16 mouse cellular contexts compared by ENCODE assay signal in genomic region chr14:73217062-73217461, GRCm38 (mm10). TPM values are rescaled to one million over a fixed set of nuclear protein-coding genes. Genes with fewer than 3 reads are reported as not detected.
DNase-seq lines count a peak whose midpoint lies in the region; TF ChIP-seq lines count a peak whose summit lies in the region.
"Had no signal": no experiment of that assay in that cellular context is flagged by ENCODE, and none has a peak within 500 bp of the region (broad histone marks: within the 10 kb centered on the region; RNA-seq: fewer than 3 reads in every experiment).

No protein-coding gene starts in this region.

- no peak overlapping the region for H3K4me3 ChIP-seq in gastrocnemius, adult 2 months
- H3K4me3 ChIP-seq in layer of hippocampus, adult 2 months = no peak overlapping the region
- H3K4me3 ChIP-seq: embryonic facial prominence, embryonic 10.5 days; limb, embryonic 12.5 days; megakaryocyte, embryonic 14.5 days; myocyte had no signal

- peak; percentile 6 for DNase-seq in adrenal gland, adult 2 months
- no peak for DNase-seq in adrenal gland, adult 18-20 months (ENCODE audit: low spot score in 2 of 2)
- DNase-seq in gastrocnemius, adult 2 months = no peak
- DNase-seq in gastrocnemius, postnatal 14 days = no peak
- no peak for DNase-seq in layer of hippocampus, adult 2 months (ENCODE audit: low spot score in 2 of 2)
- DNase-seq in layer of hippocampus, adult 9-11 months = no peak
- peak; percentile 20 for DNase-seq in cerebellum, adult 8-10 months
- no peak for DNase-seq in left cerebral cortex, postnatal 36 days (ENCODE audit: low spot score in 2 of 2)
- DNase-seq: kidney, adult 18-20 months; kidney, postnatal 36 days; layer of hippocampus, postnatal 36 days had no signal

- peak overlapping the region; percentile 46; the same call in 1 of the 2 replicates for H3K27ac ChIP-seq in gastrocnemius, adult 2 months
- H3K27ac ChIP-seq in layer of hippocampus, adult 2 months = peak overlapping the region; percentile 68
- H3K27ac ChIP-seq: embryonic facial prominence, embryonic 10.5 days; hindbrain, embryonic 14.5 days; limb, embryonic 12.5 days had no signal

- no peak for TF ChIP-seq CTCF in gastrocnemius, adult 2 months (IDR thresholded peaks at IDR 0.05)
- no peak for TF ChIP-seq CTCF in layer of hippocampus, adult 2 months (conservative IDR thresholded peaks at IDR 0.05)

- intact Hi-C loops in gastrocnemius, adult 2 months (cut with DNase I) = no loop called here
- intact Hi-C loops in gastrocnemius, postnatal 14 days (cut with DNase I; ENCODE audit: low total_unique reads) = no loop called here
- intact Hi-C loops in left cerebral cortex, postnatal 36 days (cut with DNase I) = no loop called here

RNA-seq across cellular contexts. Expression of gene Lpar6, which starts 20.6 kb away (rescaled TPM):
- total RNA-seq in adrenal gland, adult 2 months (2021) = 1 to 10 TPM; 3.5 to 6.7 TPM
- polyA plus RNA-seq in adrenal gland, adult 2 months (2012; rRNA removed) = 0.79 and 0.89 TPM in 2 replicates
- 1 to 10 TPM; 3.4 to 4.0 TPM for total RNA-seq in adrenal gland, adult 18-20 months (2021)
- total RNA-seq in gastrocnemius, adult 2 months (2021) = under 1 TPM; 0.59 to 0.82 TPM
- 1 to 10 TPM; 2.6 to 2.9 TPM for total RNA-seq in gastrocnemius, postnatal 14 days (2021)
- 1 to 10 TPM; 1.7 to 1.9 TPM for total RNA-seq in layer of hippocampus, adult 2 months (2021)
- 1 to 10 TPM; 1.3 to 1.6 TPM for total RNA-seq in left cerebral cortex, postnatal 36 days (2021)

Comparison
In these comparisons a context has a peak if more than half of its experiments do, and no peak if none do; other contexts are left out.
1. DNase-seq: peak in adrenal gland, adult 2 months (single experiment) and cerebellum, adult 8-10 months (single experiment); none in adrenal gland, adult 18-20 months (0 of 2), gastrocnemius, adult 2 months (single experiment), gastrocnemius, postnatal 14 days (single experiment), layer of hippocampus, adult 2 months (0 of 2), layer of hippocampus, adult 9-11 months (single experiment) and left cerebral cortex, postnatal 36 days (0 of 2).